Mouse (Mus musculus) activated CD4-positive, CD25-positive, alpha-beta regulatory T cell, adult 4 months (primary cell): Measurements from ENCODE around the gene She. TPM values are rescaled to one million over a fixed set of nuclear protein-coding genes. Genes with fewer than 3 reads are reported as not detected.

Experiments
- ATAC-seq: one replicate; pipeline ENCODE4 v1.8.0; 2017
- polyA plus RNA-seq, 2 experiments: library from polyadenylated mRNA; unstranded; fragments of 100-300 nt; shearing (Covaris generic); gene quantifications; one replicate each; pipeline ENCODE4 v1.2.1; 2017

She gene
- polyA plus RNA-seq, 2 experiments from 2014 or later: 8.7 to 10.2 TPM

DNA sequence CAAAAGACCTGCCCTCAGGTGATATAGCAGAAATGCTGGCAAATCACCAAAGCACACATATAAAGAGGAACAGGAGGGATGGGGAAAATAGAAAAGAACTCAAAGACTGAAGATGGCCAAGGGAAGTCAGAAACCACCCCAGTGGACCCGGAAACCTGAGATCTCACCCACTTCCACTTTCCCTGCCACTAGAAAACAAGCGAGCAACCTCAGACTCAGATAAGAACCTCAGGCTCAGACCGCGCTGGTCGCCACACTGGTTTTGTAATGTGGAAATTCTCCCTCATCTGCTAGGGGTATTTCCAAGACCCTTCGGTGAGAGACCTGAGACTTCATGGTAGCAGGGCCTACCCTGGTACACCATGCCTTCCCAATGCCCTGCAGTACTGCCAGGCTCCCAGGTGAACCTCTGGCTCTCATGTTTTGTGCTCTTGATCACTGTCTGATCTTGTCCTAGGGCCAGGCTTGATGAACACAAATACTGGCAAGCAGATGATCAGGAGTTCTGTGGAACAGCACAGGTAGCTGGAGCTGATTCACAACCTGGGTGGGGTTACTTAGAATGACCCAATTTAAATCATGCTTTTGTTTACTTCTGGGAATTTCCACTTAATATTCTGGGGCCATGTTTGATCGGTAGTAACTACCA, 56.5 kb downstream of the She start:
- peak; percentile 40 for ATAC-seq

- ATAC-seq: peak; percentile 27
These were observed 58.8 kb downstream of the She start for GRCm38 (mm10) chr3:89889841-89890430.

DNA sequence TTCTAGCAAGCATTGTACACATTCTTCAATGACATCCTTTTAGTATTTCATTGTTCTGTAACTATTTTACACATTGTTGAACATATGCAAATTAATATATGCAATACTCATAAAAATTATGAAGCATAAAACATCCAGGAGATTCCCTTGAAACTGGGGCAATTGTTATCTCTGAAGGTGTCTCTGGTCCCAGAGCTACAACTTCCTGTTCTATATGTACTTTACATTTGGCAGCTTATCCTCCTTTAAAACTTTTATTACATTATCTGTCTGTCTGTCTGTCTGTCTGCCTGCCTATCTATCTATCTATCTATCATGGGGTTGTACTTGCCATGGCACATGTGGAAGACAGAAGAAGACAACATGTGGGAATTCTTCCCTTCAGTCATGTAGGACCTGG, 60.5 kb downstream of the She start:
- no peak for ATAC-seq

GRCm38 (mm10) chr3:89892517-89893106, 61.4 kb downstream of the She start:
- ATAC-seq: peak; percentile 44

- no peak for ATAC-seq
These were observed 65.4 kb downstream of the She start for GRCm38 (mm10) chr3:89896571-89896970.

DNA sequence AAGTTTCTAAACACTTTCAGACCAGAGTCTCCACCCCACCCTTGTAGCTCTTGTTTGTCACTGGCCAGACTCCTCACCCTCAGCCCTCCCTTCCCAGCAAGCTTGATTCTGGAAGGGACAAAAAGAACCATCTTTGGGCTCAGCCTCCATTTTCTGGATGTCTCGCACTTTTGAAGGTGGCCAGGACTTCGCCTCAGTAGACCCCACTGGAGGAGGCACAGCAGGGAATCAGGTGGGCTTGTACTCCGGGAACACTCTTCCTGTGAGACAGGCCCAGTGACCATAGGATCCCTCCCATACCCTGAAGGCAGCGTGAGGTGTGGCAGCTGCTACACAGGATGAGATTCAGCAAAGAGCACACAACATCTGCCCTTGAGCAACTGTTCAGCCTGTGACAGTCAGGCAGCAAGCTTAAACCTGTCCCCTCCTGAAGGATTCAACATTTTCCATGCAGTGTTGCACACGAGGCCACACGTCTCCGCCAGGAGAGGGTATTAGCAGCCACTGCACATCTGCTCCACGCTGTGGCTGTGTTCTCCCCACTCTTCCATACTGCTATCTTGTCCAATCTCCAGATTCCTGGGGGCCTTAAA, 66.1 kb downstream of the She start:
- no peak for ATAC-seq

- ATAC-seq: no peak
These were observed 66.8 kb downstream of the She start for GRCm38 (mm10) chr3:89898011-89898410.

DNA sequence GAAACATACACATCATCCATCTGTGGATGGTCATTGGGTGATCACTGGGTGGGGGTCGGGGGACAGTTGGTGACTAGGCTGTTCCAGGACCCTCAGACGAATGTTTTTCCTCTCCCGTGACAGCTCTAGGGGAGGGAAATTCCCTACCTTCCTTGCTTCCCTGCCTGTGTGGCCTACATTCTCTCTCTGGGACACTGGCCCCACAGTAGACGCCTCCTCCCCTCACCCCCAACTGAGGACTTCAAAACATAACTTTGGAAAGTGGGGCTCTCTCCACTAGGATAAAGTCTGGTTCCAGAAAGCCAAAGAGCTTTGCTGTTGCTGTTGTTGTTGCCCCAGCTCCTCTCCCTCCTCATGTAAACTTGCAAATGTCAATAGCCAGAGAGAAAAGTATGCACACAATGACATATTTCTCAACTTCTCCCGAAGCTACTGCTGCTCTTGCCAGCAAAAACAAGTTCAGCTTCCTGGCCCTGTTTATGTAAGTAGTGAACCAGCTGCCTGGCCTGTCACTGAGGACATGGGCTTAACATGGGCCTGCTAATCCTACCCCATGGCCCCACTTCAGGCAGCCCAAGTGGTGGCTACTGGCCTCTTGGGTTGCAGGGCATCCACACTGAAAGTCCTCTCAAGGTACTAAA, 67.8 kb downstream of the She start:
- no peak for ATAC-seq

DNA sequence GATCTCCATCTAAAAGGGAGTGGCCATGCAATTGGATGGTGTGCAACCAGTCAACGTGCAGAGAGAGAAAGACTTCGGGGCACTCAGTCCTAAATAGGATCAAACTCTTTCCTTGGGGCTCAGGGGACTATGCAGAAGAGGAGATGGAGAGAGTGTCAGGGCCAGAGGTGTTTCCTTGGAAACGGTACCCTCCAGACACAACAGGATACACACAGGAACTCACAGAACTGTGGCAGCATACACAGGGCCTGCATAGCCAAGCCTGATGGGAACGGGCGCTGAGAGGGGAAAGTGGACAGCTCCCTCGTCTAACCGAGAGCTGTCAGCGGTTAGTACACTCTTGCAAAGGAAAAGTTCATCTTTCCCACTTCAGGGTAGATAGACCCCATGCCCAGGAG, 68.3 kb downstream of the She start:
- ATAC-seq: peak; percentile 24

GRCm38 (mm10) chr3:89907846-89908245, 76.7 kb downstream of the She start:
- no peak for ATAC-seq

Other genes with a start within 250 kb of the She start
- 10 to 100 TPM; 51.0 to 56.7 TPM for gene Adar, start 116.3 kb upstream of the She start, polyA plus RNA-seq
- gene Chrnb2, start 66.7 kb upstream of the She start, polyA plus RNA-seq: 1 to 10 TPM; 1.3 to 1.4 TPM
- gene Ube2q1, start 57.8 kb upstream of the She start, polyA plus RNA-seq: 10 to 100 TPM; 12.8 to 20.7 TPM
- 10 to 100 TPM; 20.6 to 29.5 TPM for gene Il6ra, start 81.8 kb downstream of the She start, polyA plus RNA-seq
- gene Atp8b2, start 132.1 kb downstream of the She start, polyA plus RNA-seq: 10 to 100 TPM; 19.7 to 24.1 TPM
- gene Hax1, start 167.4 kb downstream of the She start, polyA plus RNA-seq: 10 to 100 TPM; 51.0 to 72.3 TPM
- gene 4933434E20Rik, start 220.3 kb downstream of the She start, polyA plus RNA-seq: 100 to 1,000 TPM; 295 to 347 TPM
- gene Ubap2l, start 221.3 kb downstream of the She start, polyA plus RNA-seq: 100 to 1,000 TPM; 189 to 209 TPM
- 100 to 1,000 TPM; 850 to 880 TPM for gene Tpm3, start 241.3 kb downstream of the She start, polyA plus RNA-seq